Mouse (Mus musculus): ENCODE data around the gene Nfkbia. TPM values are rescaled to one million over a fixed set of nuclear protein-coding genes. Genes with fewer than 3 reads are reported as not detected.

Nfkbia gene
- polyA plus RNA-seq, 1 experiment from 2014 or later, result 339 TPM

DNA sequence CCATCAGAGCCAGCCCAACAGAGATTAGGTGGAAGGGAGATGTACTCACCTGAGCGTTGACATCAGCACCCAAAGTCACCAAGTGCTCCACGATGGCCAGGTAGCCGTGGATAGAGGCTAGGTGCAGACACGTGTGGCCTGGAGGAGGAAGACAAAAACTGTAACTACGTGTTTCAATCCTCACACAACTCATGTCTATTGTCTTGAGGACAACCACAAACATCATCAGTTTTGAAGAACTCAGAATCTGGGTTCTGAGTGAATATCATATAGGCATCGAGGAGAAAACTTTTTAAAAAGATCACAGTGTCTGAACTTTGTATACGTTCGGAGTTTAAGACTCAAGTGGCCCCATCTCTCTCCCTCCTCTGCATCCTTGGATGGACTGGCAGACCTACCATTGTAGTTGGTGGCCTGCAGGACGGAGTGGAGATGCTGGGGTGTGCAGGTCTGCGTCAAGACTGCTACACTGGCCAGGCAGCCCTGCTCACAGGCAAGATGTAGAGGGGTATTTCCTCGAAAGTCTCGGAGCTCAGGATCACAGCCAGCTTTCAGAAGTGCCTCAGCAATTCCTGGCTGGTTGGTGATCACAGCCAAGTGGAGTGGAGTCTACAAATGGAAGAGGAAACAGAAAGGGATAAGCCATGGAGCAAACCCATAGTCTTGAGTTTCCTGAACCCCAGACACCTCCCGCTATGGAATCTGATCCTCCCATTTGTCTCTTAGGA, 1.6 kb downstream of the Nfkbia start:
- no peak for DNase-seq (ENCODE audit: low spot score)

DNA sequence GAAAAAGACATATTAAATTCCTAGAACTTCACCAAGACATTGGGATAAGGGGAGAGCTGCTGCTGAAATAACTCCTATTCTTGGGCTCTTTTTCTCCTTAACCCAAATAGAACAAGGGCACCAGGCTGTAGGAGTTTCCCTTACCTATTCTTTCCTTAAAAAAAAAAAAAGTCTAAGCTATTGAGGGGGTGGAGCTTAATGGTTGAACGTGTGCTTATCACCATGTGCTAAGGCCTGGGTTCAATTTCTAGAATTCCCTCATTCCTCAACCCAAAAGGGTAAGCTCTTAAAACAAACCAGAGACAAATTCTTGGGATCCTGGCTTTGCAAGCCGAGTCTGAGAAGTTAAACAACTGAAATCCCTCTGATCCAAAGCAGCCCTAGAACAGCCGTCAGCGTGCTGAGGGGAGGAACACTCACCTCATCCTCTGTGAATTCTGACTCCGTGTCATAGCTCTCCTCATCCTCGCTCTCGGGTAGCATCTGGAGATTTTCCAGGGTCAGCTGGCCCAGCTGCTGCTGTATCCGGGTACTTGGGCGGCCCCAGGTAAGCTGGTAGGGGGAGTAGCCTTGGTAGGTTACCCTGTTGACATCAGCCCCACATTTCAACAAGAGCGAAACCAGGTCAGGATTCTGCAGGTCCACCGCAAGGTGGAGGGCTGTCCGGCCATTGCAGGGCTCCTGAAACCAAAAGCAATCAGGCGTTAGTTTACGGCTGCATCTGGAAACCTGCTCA, 2.3 kb downstream of the Nfkbia start:
- no peak for DNase-seq (ENCODE audit: low spot score)

DNA sequence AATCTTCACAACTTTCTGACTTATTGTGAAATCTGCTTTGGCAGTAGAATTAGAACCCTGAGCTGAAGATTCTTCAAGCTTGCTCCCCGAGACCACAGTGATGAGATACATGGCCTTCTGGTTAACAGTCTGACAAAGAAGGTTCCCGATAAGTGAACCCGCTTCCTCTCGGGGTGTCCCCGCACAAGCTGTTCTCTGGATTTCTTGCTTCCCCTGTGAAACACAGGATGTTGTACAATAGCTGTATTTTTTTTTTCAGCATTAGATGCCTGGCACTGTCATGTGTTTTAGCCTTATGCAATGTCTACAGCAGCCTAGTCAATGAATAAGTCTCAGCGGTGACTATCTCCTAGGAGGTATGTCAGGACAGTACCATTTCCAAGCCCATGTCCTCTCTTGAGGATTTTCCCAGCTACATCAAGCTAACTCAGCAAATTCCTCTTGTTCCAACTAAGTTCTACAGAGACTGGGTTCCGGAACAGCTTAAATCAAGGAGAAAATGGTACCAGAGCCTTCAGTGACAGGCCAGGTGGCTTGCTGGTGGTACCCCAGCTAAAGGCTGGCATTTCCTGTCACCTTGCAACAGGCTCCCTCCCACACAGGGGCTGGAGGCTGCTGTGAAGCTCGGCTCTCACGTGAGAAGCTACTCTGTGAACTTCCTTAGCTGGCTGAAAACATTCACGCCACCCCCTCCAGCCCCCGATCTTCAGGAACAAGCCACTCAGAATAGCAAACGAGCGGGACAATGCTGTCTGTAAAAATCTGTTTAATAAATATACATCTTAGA, 3.6 kb downstream of the Nfkbia start:
- DNase-seq (ENCODE audit: low spot score), result peak; percentile 85

DNA sequence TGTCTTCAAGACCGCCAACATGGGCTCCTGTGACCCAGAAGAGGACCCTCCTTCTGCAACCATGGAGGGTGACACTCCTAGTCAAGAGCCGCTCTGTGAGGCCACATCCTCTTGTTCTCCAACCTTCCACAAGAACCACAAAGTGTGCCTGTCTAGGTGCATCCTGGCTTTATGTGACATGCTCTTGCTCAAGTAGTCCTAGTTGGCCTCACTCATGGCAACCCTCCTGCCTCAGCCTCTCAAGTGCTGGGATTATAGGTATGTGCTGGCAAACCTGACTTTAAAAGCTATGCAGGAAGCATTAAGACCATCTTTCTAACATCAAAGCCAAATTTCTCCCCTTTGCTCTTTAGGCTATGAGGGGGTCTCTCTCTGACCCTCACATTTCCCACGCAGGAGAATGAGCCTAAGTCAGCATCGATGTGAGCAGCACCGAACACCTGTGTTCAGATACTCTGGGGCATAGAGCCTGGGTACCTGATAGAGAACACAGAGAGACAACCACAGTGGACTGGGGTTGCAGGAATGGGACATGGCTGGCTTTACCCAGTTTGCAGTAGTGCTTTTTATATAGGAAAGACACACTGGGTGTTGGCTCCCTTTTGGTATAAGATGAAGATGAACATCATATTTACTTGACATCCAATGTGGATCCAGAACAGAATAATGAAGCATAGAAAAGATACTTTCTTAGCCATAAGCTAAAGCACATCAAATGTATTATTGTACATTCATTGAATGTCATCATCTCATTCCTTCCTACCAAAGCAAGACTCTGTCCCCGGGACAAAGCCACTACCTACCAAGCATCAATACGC, 4.4 kb downstream of the Nfkbia start:
- peak; percentile 32 for DNase-seq (ENCODE audit: low spot score)

DNA sequence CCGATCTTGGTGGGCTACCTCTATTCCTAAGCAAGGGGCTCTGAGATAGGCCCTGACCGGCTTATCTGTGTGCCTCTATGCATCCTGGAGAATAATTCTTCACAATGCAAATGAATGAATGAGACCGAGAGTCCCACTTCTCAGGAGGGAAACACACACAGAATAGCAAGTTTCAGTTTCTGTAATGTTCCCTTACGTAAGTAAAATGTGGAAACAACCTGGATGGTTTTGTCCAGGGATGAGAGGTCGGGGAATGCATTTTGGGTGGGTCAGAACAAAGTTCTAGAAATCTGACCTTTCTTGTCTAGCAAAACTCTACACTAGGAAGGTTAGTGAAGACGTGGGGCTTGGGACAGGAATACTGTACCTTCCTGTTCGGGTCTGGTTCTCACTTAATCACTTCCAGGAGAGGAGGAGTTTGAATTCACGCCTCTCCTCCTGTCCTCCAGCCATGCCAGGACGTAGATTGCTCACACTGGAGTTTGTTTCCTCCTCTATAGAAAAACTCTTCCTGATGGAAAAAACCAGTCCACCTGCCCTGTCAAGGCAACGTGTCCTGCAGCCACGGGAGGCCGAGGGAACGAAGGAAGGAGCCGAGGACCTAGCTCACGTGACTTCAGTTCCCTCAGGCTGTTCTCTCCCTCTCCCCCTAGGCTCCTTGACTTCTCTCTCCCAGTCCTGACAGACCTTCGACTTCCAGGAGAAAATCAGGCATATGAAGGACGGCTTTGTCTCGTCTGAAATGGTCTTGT, 5.3 kb downstream of the Nfkbia start:
- DNase-seq (ENCODE audit: low spot score), result no peak

DNA sequence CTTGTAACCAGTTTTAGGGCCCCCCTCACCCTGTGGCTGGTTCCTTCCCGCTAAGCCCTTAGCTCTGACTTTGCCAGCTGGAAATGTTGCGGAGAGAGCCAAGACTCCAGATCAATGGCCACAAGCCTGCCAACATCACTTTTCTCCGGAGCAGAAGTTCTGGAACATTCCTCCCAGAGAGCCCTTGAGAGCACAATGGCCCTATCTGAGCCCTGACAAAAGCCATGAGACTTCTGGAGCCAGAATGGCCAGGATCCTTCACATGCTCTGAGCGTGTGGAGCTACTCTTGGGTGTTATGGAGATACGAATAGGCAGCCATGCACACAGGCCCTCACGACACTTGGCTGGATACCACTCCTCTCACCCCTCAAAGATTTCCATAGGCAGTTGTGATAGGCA, 7.6 kb downstream of the Nfkbia start:
- no peak for DNase-seq (ENCODE audit: low spot score)

DNA sequence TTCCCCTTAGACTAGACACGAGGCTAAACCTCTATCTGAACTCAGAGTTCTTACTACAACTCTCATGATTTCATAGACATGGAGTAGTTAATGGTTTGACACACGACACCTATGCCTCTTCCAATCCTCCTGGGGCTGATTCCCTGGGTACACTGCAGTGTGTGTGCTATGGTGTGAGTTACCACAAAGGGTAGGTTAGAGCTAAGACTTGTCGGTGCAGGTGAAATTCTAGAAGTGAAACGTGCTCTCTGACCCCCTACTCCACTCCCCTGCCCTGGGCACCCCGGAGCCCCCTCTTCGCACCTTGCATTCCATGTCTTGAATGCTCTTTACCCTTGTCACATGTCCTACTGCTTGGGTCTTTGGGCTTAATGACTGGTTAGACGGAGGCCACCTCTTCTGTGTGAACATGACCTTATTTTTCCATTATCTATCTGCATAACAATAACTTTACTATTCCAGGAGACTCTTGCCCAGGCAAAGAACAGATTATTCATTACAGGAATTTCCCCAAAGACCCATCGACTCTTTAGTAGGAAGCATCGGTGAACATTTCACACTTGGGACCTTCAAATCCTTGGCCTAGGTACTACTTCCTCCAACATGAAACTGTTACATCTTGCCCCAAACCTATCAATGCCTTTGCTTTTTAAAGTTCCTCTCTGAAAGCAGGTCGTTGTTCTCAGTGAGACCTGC, 8.2 kb downstream of the Nfkbia start:
- DNase-seq (ENCODE audit: low spot score), result no peak

DNA sequence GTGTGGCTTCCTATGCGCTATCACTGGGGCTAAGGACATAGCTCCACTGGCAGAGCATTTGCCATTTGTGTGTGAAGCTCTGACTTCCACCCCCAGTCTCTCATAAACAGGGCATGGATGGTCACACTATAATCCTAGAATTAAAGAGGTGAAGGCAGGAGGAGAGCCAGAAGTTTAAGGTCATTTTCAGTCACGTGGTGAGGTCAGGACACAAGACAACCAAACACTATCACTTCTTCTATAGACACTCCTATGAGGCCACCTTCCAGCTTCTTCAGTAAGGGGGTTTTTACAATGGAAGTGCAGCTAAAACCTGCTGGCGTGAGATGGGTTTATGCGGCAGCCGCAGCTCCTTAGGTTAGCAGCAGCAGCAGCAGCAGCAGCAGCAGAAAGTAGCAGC, 8.9 kb downstream of the Nfkbia start:
- DNase-seq (ENCODE audit: low spot score), result no peak

DNA sequence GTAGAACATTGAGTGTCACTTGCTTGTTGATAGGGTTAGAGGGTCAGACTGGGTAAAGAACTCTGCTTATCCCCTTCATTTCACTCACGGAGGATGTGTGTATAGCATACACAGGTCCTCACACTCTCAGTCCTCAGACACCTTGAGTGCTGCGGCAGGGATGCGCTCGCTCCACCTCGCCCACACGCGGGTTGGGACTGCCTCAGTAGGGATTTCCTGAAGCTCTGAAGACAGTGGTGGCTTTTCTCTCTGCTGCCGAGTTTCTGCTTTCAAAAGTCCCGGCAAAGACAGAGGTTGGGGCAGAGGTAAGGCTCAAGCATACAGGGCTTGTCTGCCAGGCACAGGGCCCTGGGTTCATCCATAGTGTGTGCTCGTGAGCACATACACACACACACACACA, 9.7 kb downstream of the Nfkbia start:
- no peak for DNase-seq (ENCODE audit: low spot score)

DNA sequence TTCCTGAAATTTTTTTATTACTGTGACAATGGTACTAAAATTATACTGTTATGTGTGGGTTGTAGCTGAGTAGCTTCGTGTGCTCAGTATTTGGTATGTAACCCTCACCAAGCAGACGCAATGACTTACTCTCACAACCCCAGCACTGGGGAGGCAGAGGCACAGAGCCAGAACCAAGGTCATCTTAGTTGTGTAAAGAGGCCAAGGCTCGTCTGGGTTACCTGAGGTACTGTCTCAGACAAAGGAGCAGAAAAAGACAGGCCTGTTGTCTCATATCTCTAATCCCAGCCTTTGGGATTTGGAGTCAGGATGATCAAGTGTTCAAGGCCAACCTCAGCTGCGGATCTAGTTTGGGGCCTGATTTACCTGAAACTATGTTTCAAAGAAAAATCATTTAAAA, 10.7 kb downstream of the Nfkbia start:
- no peak for DNase-seq (ENCODE audit: low spot score)

DNA sequence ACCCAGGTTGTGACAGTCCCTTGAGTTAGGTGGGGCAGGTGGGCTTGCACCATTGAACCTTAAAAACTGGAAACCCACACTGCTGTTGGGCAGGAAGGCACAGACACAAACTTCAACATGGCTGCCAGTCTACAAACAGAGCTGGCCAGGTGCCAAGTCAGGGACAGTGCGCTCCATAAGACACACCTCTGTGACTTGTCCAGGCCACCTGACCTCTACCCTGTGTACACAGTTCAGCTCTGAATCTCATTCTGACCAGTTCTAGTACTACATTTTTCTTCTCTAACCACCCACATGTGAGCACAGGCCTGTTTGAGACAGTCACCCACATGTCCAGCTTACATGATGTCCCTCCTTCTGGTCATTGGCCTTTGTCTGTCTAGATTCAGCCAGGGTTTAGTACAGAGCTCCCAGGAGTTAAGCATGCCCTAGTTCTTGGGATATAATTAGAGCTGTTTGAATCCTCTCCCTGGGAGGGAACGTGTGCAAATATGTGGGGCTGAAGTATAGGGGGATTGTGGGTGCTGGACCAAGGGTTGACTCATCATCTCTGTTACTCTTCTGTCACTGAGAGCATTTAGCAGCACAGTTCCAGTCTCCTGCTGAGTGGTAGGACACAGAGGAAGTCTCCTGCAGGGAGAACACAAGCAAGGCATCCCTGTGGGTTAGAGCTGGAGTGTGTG, 11.8 kb downstream of the Nfkbia start:
- no peak for DNase-seq (ENCODE audit: low spot score)

DNA sequence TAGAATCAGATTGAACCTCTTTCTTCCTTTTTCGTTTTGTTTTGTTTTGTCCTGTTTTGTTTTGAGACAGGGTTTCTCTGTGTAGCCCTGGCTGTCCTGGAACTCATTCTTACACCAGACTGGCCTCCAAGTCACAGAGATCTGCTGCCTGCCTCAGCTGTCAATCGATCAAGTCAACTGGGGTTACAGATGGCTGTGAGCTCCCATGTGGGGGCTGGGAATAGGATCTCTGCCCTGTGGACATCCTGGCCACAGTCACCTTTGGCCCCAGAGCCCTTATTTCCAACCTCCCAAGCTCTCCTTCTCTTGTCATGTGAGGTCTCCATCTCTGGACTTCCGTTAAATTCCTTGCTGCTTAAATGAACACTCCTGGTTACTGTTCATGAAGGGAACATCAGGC, 13.5 kb downstream of the Nfkbia start:
- no peak for DNase-seq (ENCODE audit: low spot score)

DNA sequence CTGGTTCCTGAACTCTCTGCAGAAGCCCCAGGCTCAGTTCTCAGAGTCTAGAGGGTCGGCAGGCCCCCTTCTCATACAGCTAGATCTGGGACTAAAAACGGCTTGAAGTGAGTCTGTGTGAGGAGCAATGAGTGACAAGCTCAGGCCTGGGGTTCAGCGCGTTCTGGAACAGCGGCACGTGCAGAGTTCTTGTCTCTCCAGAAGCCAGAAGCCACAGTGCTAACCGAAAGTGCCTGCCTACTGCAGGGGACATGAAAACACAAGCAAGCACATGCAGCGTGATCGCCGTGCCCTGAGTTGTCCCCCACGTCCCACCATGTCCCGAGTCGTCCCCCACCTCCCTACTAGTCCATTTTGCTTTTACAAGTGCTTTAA, 18.3 kb downstream of the Nfkbia start:
- peak; percentile 51 for DNase-seq (ENCODE audit: low spot score)

DNA sequence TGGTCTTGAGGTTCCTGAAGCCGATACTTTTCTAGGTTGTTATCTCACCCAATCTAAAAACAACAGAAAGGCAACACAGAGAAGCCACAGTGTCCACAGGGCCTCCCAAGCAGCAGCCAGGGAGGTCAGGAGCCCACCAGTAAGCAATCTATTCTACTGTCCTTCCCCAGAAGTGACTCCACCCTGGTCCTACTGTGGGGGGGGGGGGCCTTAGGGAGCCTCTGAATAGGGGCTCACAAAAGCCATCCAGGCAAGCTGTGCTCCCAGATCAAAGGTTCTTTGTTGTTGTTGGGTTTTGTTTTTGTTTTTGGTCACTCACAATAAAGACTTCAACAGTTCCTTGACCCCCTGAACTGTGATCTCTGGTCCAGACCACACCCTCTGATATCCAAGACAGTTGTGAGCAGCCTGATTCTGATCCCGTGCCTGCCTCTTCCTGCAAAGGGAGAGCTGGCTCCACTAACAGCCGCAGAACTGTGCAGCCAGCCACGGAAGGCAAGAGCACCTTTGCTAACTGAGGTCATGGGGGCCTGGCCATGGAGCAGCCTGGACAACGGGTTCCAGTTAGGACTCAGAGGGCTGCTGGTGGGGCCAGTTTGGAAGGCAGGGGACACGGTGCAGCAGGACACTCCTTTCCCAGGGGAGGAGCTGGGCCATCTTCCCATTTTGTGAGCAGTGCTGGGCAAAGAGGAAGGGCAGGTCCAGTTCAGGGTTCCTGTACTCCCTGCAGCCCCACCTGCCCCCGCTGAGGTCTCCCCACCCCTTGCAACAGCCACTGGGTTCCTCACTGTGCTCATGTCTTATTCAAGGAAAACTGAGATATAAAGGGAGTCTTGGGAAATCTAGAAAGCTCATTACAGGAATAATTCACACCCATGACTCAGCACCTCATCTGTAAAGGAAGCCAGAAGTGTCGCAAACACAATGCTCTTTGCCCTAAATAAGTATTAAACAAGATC, 18.9 kb downstream of the Nfkbia start:
- no peak for DNase-seq (ENCODE audit: low spot score)

DNA sequence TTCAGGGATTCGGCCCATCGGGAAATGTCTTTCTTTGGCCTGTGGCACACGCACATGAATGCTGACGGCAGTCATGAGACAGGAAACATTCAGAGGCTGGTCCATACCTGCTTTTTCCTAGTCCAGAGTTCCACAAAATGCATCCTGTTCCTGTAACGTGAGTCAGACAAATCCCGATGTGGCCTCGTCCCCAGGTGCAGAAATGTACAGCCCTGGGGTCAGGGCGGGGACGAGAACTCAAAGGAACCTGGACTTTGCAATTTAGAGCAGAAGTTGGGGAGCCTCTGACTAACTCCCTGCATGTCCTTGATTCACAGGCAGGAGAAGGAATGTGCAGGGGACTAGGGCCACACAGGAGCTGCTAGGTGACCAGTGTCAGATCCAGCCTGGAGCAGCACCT, 21.1 kb downstream of the Nfkbia start:
- no peak for DNase-seq (ENCODE audit: low spot score)

DNA sequence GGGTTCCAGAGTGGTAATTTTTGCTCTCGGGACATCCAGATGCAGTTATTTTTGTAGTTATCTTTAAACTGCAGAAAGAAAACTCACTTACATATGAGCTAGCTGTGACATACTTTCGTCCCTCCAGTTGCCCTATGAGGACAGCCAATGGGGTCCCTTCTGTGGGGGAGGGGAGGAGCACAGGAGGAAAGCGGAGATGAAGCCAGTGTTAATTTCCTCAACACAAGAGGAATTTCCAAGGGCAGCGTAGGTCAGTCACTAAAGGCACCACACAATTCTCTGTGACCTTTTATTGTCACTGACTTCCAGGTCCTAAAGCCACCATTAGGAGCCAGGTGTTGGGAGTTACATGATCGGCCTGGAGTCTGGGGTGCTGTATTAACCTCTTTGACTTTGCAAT, 22.0 kb downstream of the Nfkbia start:
- no peak for DNase-seq (ENCODE audit: low spot score)

DNA sequence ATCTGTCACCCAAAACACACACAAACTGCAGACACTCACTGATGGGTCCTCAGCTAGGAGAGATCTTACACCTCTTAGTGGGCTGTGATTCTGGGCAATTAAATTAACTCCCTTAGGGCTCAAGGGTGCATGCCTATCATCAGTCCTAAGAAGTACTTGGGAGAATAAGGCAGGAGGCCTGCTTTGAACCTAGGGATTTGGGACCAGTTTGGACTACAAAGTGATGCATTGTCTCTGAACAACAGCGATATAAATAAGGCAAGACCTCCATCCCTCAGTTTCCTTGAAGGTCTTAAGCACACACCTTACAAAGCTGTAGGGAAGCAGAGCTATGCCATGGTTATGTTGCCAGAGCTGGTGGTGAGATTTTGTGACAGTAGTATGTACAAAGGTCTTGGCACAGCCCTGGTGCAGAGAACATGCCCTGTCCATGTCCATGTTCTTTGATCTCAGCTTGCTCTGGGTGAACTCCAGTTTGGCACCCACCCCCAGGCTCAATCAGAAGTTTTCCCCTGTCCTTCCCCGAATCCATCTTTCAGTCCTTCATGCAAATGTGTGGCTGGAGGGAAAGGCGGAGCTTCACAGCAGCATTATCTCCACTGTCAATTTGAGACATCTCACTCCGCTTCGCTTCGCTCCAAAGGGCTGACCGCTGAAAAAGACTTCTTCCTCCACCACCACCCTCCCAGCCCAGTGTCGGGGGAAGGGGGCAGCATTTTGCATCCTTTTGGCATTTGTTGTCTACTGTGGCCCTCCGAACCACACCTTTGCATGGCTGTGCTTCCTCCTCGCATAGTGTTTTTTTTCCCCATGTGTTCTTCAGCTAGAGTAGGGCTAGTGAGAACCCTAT, 24.9 kb downstream of the Nfkbia start:
- DNase-seq (ENCODE audit: low spot score), result no peak

All from thymus, postnatal 0 days (tissue).